Mouse (Mus musculus) liver, adult 2 months (tissue): ENCODE data around the gene Lrch3. TPM values are rescaled to one million over a fixed set of nuclear protein-coding genes. Genes with fewer than 3 reads are reported as not detected.
A peak's percentile ranks its signal among the peaks of the same experiment; 100 is the strongest.

Source experiments
- DNase-seq: peaks from one replicate; pipeline ENCODE4 v3.0.0-alpha.2; 2011; ENCODE audit warnings: low read depth, low spot score; ENCODE audit errors: extremely low read depth
- H3K27ac ChIP-seq: fragments of 200-500 bp; replicated peaks from 2 replicates; pipeline ENCODE4 v1.5.1; 2012; ENCODE audit warnings: low read depth, mild to moderate bottlenecking, control low read depth, inconsistent platforms, low read length; ENCODE audit not compliant: insufficient read depth
- H3K27me3 ChIP-seq: fragments of 200-500 bp; 2 replicates; pipeline ENCODE4 v1.6.1; 2012; ENCODE audit warnings: mild to moderate bottlenecking, moderate library complexity, low read length, inconsistent platforms; ENCODE audit not compliant: control insufficient read depth, insufficient read depth
- H3K36me3 ChIP-seq: fragments of 200-500 bp; 2 replicates; pipeline ENCODE4 v1.6.1; 2012; ENCODE audit warnings: low read length, inconsistent platforms; ENCODE audit not compliant: control insufficient read depth, insufficient read depth
- H3K4me1 ChIP-seq: fragments of 200-500 bp; 2 replicates; pipeline ENCODE4 v1.6.1; 2011; ENCODE audit warnings: low read length; ENCODE audit not compliant: control insufficient read depth, insufficient read depth
- H3K4me3 ChIP-seq: fragments of 200-500 bp; 2 replicates; pipeline ENCODE4 v1.5.1; 2011; ENCODE audit warnings: low read depth, mild to moderate bottlenecking, control low read depth, low read length, moderate library complexity; ENCODE audit not compliant: insufficient read depth
- H3K79me2 ChIP-seq: fragments of 200-500 bp; 2 replicates; pipeline ENCODE4 v1.6.1; 2012; ENCODE audit warnings: inconsistent platforms, mild to moderate bottlenecking, low read length, moderate library complexity; ENCODE audit not compliant: control insufficient read depth, insufficient read depth
- H3K9ac ChIP-seq: fragments of 200-500 bp; 2 replicates; pipeline ENCODE4 v1.6.1; 2012; ENCODE audit warnings: low read depth, mild to moderate bottlenecking, control low read depth, inconsistent platforms, low read length
- CTCF ChIP-seq: fragments of 200-500 bp; IDR thresholded peaks from 2 replicates; pipeline ENCODE4 v1.5.1; 2011; ENCODE audit warnings: low read depth, low read length, control low read depth
- POLR2A ChIP-seq: fragments of 200-500 bp; IDR thresholded peaks from 2 replicates; pipeline ENCODE4 v1.6.1; 2011; ENCODE audit warnings: low read length, control low read depth; ENCODE audit not compliant: insufficient read depth; ENCODE audit errors: extremely low read depth
- WGBS: fragments of 180-500 bp; shearing (Covaris S2); methylation state at CpG from one replicate; pipeline ENCODE4 v1.1.7; 2018; 5-methylcytosine and 5-hydroxymethylcytosine counted together
- polyA plus RNA-seq: library from polyadenylated mRNA; depleted of rRNA; stranded (reverse); fragments of >200 nt; gene quantifications from 2 replicates; pipeline ENCODE4 v1.2.3, GENCODE M21; 2012
- total RNA-seq: library from RNA; depleted of rRNA; stranded (reverse); fragments of >200 nt; gene quantifications from 2 replicates; pipeline ENCODE4 v1.2.3, GENCODE M21; 2014

The Lrch3 gene
- total and polyA plus RNA-seq, 2 experiments: 5.3 to 9.8 TPM

DNA sequence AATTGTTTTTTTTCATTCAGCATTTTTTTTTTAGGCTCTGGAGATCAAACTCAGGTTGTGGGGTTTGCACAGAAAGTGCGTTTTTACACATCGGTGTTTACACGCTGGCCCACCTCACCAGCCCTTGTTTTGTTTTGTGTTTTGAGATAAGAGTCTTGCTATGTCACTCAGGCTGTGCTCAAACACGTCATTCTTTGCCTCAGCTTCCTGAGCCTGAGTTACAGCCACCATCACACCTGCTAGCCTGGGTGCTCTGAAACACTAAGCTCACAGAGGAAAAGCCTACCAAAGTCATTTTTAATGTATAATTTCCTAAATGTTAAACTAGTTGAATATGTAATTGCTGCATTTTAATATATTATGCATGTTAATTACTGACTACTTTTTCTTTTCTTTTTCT is 67.5 kb downstream of the Lrch3 start:
- no peaks in the 10 kb centered on the region for H3K4me1 ChIP-seq
- H3K4me3 ChIP-seq: no peak overlapping the region
- no peak for DNase-seq
- H3K27ac ChIP-seq: no peak overlapping the region
- TF ChIP-seq POLR2A (no peak), CTCF (no peak)
- no peaks in the 10 kb centered on the region for H3K79me2 ChIP-seq
- WGBS: 91% methylated on average over 4 of the region's 4 CpGs
- peaks cover 31% of the 10 kb centered on the region for H3K36me3 ChIP-seq
- no peak overlapping the region for H3K9ac ChIP-seq
- no peaks in the 10 kb centered on the region for H3K27me3 ChIP-seq

DNA sequence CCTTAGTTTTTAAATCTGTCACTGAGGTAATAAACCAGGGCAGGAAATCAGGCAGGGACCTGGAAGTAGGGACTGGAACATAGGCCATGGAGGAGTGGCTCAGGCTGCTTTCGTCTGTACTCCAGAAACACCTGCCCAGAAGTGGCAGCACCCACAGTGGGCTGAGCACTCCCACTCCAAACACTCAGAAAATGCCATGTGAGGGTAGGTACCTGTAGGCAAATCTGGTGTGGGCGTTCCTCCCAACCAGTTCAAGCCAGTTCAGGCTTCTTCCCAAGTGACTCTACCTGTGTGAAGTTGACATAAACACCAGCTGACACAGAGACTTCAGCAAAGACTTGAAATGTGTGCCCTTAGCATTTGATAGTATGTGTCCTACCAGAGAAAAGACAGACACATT is 70.7 kb downstream of the Lrch3 start:
- Histone ChIP-seq H3K36me3 (peaks cover 33% of the 10 kb centered on the region), H3K27me3 (no peaks in the 10 kb centered on the region), H3K9ac (no peak overlapping the region), H3K4me3 (no peak overlapping the region), H3K4me1 (no peaks in the 10 kb centered on the region), H3K79me2 (no peaks in the 10 kb centered on the region), H3K27ac (no peak overlapping the region)
- TF ChIP-seq CTCF (no peak), POLR2A (no peak)
- 93% methylated on average over 2 of the region's 2 CpGs for WGBS
- DNase-seq: no peak

DNA sequence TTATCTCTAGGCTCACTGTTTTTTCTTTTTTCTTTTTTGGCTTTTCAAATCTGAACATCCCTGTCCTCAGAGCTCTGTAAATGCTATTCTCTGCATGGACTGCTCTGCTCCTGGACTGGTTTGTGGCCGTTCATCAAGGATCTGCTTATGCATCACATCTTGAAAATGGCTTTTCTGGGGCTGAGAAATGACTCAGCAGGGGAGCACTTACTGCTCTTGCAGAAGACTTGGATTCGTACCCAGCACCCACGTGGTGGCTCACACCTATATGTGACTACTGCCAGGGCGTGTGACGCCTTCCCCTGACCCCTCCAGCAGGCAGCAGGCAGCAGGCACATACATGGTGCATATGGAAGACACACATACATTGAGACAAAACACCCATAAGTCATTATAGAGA is 78.3 kb downstream of the Lrch3 start:
- Histone ChIP-seq H3K79me2 (no peaks in the 10 kb centered on the region), H3K4me1 (no peaks in the 10 kb centered on the region), H3K4me3 (no peak overlapping the region), H3K27ac (no peak overlapping the region), H3K27me3 (no peaks in the 10 kb centered on the region), H3K9ac (no peak overlapping the region), H3K36me3 (peaks cover 37% of the 10 kb centered on the region)
- WGBS: 95% methylated on average over 5 of the region's 5 CpGs
- DNase-seq: no peak
- TF ChIP-seq POLR2A (no peak), CTCF (no peak)

DNA sequence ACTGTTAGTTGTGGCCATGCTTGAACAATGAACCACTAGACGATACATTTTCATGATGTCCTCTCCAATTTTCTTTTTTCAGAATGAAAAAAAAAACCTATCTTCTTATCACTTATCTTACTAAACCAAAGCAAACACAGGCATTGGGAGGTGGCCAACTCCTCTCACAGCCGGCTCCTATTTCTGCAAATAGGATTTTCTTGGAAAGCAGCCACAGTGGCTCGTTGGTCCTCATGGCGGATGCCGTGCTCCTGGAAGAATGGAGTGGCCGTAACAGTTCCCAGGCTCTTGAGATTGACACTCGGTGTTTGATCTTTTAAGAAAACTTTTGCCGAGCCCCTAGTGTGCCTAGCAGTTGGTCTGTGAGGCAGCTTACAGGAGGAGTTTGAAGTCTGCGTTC is 91.3 kb downstream of the Lrch3 start:
- no peak for TF ChIP-seq POLR2A
- TF ChIP-seq CTCF: no peak
- peak; percentile 86 for DNase-seq
- Histone ChIP-seq H3K79me2 (no peaks in the 10 kb centered on the region), H3K36me3 (peaks cover 19% of the 10 kb centered on the region), H3K4me1 (no peaks in the 10 kb centered on the region), H3K27ac (no peak overlapping the region), H3K4me3 (no peak overlapping the region), H3K9ac (no peak overlapping the region), H3K27me3 (no peaks in the 10 kb centered on the region)
- whole genome bisulfite sequencing: 15% methylated on average over 9 of the region's 9 CpGs

DNA sequence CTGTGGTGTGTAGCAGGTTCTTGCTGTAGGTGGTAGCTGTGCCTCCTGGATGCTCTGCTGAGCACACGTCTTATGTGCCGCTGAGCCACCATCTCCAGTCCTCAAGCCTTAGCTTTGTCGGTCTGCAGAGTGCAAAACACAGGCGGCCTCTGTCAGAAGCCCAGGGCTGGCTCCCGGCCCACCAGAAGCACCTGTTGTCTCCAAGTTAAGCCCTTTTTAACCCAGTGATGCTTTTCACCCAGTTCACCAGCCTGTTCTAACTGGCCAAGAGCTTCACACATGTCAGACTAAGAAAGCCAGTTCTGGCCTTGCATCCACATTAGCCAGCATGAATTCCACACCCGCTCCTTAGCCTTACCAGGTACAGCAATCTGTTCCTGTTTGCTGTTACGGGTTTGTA is 93.0 kb downstream of the Lrch3 start:
- Histone ChIP-seq H3K4me3 (no peak overlapping the region), H3K36me3 (peaks cover 7% of the 10 kb centered on the region; the same call in 1 of the 2 replicates), H3K27me3 (no peaks in the 10 kb centered on the region), H3K79me2 (no peaks in the 10 kb centered on the region), H3K27ac (no peak overlapping the region), H3K9ac (no peak overlapping the region), H3K4me1 (no peaks in the 10 kb centered on the region)
- 95% methylated on average over 7 of the region's 7 CpGs for WGBS
- DNase-seq: no peak
- TF ChIP-seq POLR2A: no peak
- TF ChIP-seq CTCF: no peak

DNA sequence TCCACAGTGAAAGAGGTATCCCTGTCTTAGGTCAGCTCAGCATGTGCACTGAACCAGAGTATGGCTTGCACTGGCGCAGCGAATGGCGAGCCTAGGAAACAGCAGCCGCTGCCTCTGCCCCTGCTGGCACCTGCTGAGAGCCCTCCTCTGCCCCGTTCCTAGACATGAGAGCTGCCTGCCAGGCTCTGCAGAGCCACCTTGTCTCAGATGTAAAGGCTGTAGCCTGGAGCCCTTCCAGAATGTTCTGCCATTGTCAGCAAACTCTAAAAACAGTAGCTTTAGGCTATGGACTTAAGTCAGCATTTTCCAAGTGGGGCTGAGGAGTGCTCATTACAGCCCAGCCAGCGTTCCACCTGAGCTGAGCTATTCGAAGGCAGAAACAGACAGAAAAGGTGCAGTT is 93.5 kb downstream of the Lrch3 start:
- no peak for DNase-seq
- no peak overlapping the region for H3K9ac ChIP-seq
- no peak for TF ChIP-seq POLR2A
- no peak for TF ChIP-seq CTCF
- H3K4me1 ChIP-seq: no peaks in the 10 kb centered on the region
- peaks cover 9% of the 10 kb centered on the region; the same call in 1 of the 2 replicates for H3K36me3 ChIP-seq
- no peaks in the 10 kb centered on the region for H3K27me3 ChIP-seq
- H3K4me3 ChIP-seq: no peak overlapping the region
- 91% methylated on average over 7 of the region's 7 CpGs for WGBS
- H3K27ac ChIP-seq: no peak overlapping the region
- H3K79me2 ChIP-seq: no peaks in the 10 kb centered on the region
